Mouse (Mus musculus): ENCODE measurements at regions not wholly inside any gene's neighbourhood (a gene's known extent, or its start where the extent isn't known, plus 50 kb on each side); places are given as distances from the start of the nearest gene placed in this dataset.

- DNase-seq (ENCODE audit: low spot score): no peak
Measured at GRCm38 (mm10) chr6:143484941-143485340, 317.9 kb downstream of the Etnk1 start.

GRCm38 (mm10) chr6:143487003-143487402, 320.0 kb downstream of the Etnk1 start:
- DNase-seq (ENCODE audit: low spot score): no peak

GRCm38 (mm10) chr6:143490019-143490418, 323.0 kb downstream of the Etnk1 start:
- DNase-seq (ENCODE audit: low spot score): no peak

- DNase-seq (ENCODE audit: low spot score): no peak
Measured at GRCm38 (mm10) chr6:143491380-143491779, 324.4 kb downstream of the Etnk1 start.

- DNase-seq (ENCODE audit: low spot score): no peak
Measured at GRCm38 (mm10) chr6:143493543-143493942, 326.5 kb downstream of the Etnk1 start.

- DNase-seq (ENCODE audit: low spot score): no peak
Measured at GRCm38 (mm10) chr6:143494341-143494740, 327.3 kb downstream of the Etnk1 start.

GRCm38 (mm10) chr6:143494886-143495285, 327.9 kb downstream of the Etnk1 start:
- no peak for DNase-seq (ENCODE audit: low spot score)

GRCm38 (mm10) chr6:143498764-143499163, 331.7 kb downstream of the Etnk1 start:
- no peak for DNase-seq (ENCODE audit: low spot score)

GRCm38 (mm10) chr6:143499259-143500043, 332.4 kb downstream of the Etnk1 start:
- DNase-seq (ENCODE audit: low spot score): no peak

GRCm38 (mm10) chr6:143502803-143503202, 335.8 kb downstream of the Etnk1 start:
- no peak for DNase-seq (ENCODE audit: low spot score)

GRCm38 (mm10) chr6:143503953-143504352, 336.9 kb downstream of the Etnk1 start:
- no peak for DNase-seq (ENCODE audit: low spot score)

GRCm38 (mm10) chr6:143513459-143513858, 346.4 kb downstream of the Etnk1 start:
- DNase-seq (ENCODE audit: low spot score): no peak

- DNase-seq (ENCODE audit: low spot score): no peak
Measured at GRCm38 (mm10) chr6:143515137-143515536, 348.1 kb downstream of the Etnk1 start.

- no peak for DNase-seq (ENCODE audit: low spot score)
Measured at GRCm38 (mm10) chr6:143516746-143517145, 349.7 kb downstream of the Etnk1 start.

- no peak for DNase-seq (ENCODE audit: low spot score)
Measured at GRCm38 (mm10) chr6:143518476-143518875, 351.5 kb downstream of the Etnk1 start.

GRCm38 (mm10) chr6:143519668-143520067, 352.6 kb downstream of the Etnk1 start:
- DNase-seq (ENCODE audit: low spot score): no peak

- DNase-seq (ENCODE audit: low spot score): no peak
Measured at GRCm38 (mm10) chr6:143525092-143525491, 358.1 kb downstream of the Etnk1 start.

- no peak for DNase-seq (ENCODE audit: low spot score)
Measured at GRCm38 (mm10) chr6:143528898-143529297, 361.9 kb downstream of the Etnk1 start.

GRCm38 (mm10) chr6:143530372-143531224, 363.6 kb downstream of the Etnk1 start:
- DNase-seq (ENCODE audit: low spot score): no peak

GRCm38 (mm10) chr6:143531477-143531876, 364.5 kb downstream of the Etnk1 start:
- no peak for DNase-seq (ENCODE audit: low spot score)

- DNase-seq (ENCODE audit: low spot score): no peak
Measured at GRCm38 (mm10) chr6:143532380-143532779, 365.4 kb downstream of the Etnk1 start.

GRCm38 (mm10) chr6:143535265-143535664, 368.2 kb downstream of the Etnk1 start:
- DNase-seq (ENCODE audit: low spot score): no peak

- no peak for DNase-seq (ENCODE audit: low spot score)
Measured at GRCm38 (mm10) chr6:143535726-143536125, 368.7 kb downstream of the Etnk1 start.

Data from urinary bladder, adult 2 months (tissue).